Mouse (Mus musculus): ENCODE results near the gene Akt2.
"Not testable (repeated sequence)": the region's sequence is repeated elsewhere in the genome, so short reads cannot be mapped to it uniquely, and the experiment has no call there.

- TF ChIP-seq POLR2A (IDR thresholded peaks at IDR 0.05; ENCODE audit: control insufficient read depth, extremely low read depth, insufficient read depth, low read length, poor library complexity); CTCF (IDR thresholded peaks at IDR 0.05; ENCODE audit: borderline replicate concordance, control insufficient read depth, extremely low read depth, insufficient read depth, low read length, poor library complexity): not testable (repeated sequence)
Observed at GRCm38 (mm10) chr7:27635094-27635493, 43.7 kb downstream of the Akt2 start.

Measured in thymus, adult 2 months (tissue).